Mouse (Mus musculus): ENCODE results near the gene Zfp821. TPM values are rescaled to one million over a fixed set of nuclear protein-coding genes. Genes with fewer than 3 reads are reported as not detected.

Zfp821 gene
- polyA plus RNA-seq, 1 experiment from 2014 or later = 23.7 TPM

DNA sequence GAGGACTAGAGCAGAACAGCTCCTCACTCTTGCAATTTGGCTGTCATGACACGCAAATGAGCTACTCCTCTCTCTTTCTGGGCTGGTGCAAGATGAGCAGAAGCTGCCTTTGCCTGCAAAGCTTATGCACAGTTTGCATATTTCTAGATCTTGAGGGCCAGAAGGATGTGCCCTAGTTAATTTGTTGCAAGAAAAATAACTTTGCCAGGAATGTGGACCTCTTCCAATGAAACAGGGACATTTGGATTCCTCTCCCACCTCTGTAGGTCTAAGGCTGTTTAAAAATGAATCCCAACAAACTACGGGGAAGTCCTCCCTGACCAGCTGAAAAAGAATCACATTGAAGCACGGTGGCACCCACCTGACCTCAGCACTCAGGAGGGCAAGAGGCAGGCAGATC, 19.8 kb downstream of the Zfp821 start:
- Histone ChIP-seq H3K4me3 (no peak overlapping the region), H3K27ac (no peak overlapping the region), H3K27me3 (no peaks in the 10 kb centered on the region), H3K4me1 (no peaks in the 10 kb centered on the region), H3K36me3 (peaks cover 90% of the 10 kb centered on the region), H3K9ac (no peak overlapping the region), H3K9me3 (no peaks in the 10 kb centered on the region), H3K4me2 (no peak overlapping the region)
- WGBS = 91% methylated on average over 3 of the region's 3 CpGs
- no peak for ATAC-seq (ENCODE audit: insufficient number of reproducible peaks, low FRiP score, low TSS enrichment, low read depth)

DNA sequence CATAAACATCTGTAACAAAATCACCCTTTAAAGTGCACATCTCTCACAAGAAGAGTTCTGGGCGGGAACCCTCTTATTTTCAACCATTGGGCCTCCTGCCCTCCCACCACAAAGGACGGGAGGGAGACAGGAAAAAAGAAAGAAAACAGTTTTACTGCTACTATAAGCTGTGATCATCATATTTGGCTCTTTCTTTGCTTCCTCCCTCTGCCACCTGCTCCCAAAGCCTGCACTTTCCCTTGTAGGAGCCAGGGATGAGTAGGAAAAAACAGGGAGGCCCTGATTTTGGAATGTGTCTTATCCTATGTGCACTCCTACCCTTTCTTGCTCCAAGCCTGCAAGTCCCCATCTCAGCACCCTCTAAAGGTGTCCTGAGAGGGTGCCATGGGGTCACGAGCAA, 25.7 kb downstream of the Zfp821 start:
- no peaks in the 10 kb centered on the region for H3K9me3 ChIP-seq
- no peak for ATAC-seq (ENCODE audit: insufficient number of reproducible peaks, low FRiP score, low TSS enrichment, low read depth)

DNA sequence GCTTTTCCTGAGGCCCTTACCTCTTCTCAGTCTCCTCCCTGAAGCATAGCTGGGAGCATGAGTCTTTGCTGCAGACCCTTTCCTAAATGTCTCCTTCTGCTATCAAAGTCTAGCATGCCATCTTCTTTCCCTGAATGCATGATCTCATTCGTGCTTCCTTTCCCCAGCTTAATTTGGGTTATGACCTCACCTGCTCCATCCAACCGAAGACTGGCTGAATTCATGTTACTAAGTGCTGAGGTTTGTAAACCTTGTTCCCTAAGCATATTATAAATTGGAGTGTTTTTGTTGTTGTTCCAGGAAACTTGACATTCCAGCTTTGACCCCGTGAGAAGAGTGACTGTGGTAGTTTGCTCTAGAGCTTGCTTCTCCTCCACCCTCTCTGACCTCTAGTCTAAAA, 28.7 kb downstream of the Zfp821 start:
- no peaks in the 10 kb centered on the region for H3K27me3 ChIP-seq
- no peak overlapping the region for H3K9ac ChIP-seq
- peaks cover 57% of the 10 kb centered on the region for H3K36me3 ChIP-seq
- no peak overlapping the region for H3K4me3 ChIP-seq
- peaks cover 9% of the 10 kb centered on the region; the same call in 1 of the 2 replicates for H3K4me1 ChIP-seq
- H3K4me2 ChIP-seq = no peak overlapping the region
- no peak overlapping the region for H3K27ac ChIP-seq
- no peaks in the 10 kb centered on the region for H3K9me3 ChIP-seq
- no peak for ATAC-seq (ENCODE audit: insufficient number of reproducible peaks, low FRiP score, low TSS enrichment, low read depth)
- 88% methylated on average over 3 of the region's 3 CpGs for WGBS

More for the DNA sequence above, 25.7 kb downstream of the Zfp821 start:
- H3K9ac ChIP-seq = no peak overlapping the region
- WGBS = 88% methylated on average over 3 of the region's 3 CpGs
- peaks cover 79% of the 10 kb centered on the region for H3K36me3 ChIP-seq
- no peak overlapping the region for H3K27ac ChIP-seq
- H3K27me3 ChIP-seq = no peaks in the 10 kb centered on the region
- no peak overlapping the region for H3K4me2 ChIP-seq
- H3K4me3 ChIP-seq = no peak overlapping the region
- H3K4me1 ChIP-seq = peaks cover 1% of the 10 kb centered on the region; the same call in 1 of the 2 replicates

DNA sequence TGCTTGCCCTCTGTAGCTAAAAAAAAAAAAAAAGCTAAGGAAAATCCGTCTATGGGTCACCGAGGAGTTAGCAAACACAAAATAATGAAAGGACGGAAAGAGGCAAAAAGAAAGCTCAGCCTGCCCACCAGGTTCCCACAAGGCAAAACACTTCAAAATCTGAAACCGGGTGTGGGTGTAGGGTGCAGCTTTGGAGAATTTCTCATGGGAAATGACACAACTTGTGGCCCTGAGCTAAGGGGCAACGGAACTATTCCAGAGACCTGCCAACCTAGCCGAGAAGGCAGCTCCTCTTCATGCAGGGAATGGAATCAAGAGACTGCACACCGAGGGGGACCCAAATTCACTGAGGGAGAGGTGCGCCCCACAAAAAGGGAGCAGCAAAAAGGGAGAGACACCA, 31.5 kb downstream of the Zfp821 start:
- ATAC-seq (ENCODE audit: insufficient number of reproducible peaks, low FRiP score, low TSS enrichment, low read depth) = no peak
- Histone ChIP-seq H3K27ac (peak overlapping the region; percentile 82; the same call in 1 of the 2 replicates), H3K36me3 (peaks cover 29% of the 10 kb centered on the region), H3K4me3 (peak overlapping the region; percentile 97), H3K9ac (peak overlapping the region; percentile 99), H3K4me2 (peak overlapping the region; percentile 67), H3K4me1 (peaks cover 9% of the 10 kb centered on the region; the same call in 1 of the 2 replicates), H3K27me3 (no peaks in the 10 kb centered on the region), H3K9me3 (no peaks in the 10 kb centered on the region)
- 6% methylated on average over 8 of the region's 8 CpGs for WGBS

DNA sequence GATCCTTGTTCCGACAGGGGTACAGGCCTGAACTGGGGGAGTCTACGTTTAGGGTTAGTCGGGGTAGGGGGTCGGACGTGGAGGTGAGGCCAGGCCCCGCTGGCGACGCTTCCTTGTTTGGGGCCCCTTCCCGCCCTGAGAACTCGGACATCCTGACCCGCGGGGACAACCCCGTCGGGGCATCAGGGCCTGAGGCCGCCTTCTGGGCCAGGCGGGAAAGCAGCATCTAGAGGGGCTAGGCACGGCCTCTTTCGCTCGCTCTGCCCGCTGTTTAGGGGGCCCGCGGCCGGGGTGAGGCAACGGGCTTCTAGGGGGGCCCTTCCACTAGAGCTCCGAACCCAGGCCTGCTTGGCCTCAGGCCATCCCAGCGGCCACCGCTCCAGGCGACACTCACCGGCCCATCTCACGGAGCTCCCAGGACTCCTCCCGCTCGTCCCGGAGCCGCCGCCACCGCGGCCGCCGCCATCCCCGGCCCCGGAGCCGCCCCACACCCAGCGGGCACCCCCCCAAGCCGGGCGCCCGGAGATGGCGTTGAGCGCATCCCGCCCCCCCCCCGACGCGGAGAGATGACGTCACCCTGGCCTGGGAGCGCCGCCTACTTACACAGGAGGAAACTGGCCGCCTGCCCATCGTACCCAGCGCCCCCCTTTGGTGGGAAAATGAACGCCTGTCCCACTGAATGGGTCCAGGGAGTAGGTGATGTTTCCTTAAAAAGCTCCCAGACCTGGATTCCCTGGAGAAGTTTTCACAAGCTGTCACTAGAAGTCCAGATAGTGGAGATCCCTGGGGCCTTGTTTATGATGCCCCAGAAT, 32.1 kb downstream of the Zfp821 start, which contains the start of gene Atxn1l:
Gene Atxn1l (minus strand): TSS at position 503 of the 812 bp plus-strand sequence.
- no peaks in the 10 kb centered on the region for H3K9me3 ChIP-seq
- peak within 1 kb of the TSS; percentile 67 for H3K4me2 ChIP-seq
- H3K4me3 ChIP-seq = peak within 1 kb of the TSS; percentile 97
- peak within 1 kb of the TSS; percentile 99 for H3K9ac ChIP-seq
- no peaks in the 10 kb centered on the region for H3K27me3 ChIP-seq
- peak within 1 kb of the TSS; percentile 82 for H3K27ac ChIP-seq
- ATAC-seq (ENCODE audit: insufficient number of reproducible peaks, low FRiP score, low TSS enrichment, low read depth) = peak; percentile 48; the same call in 1 of the 2 replicates
- peaks cover 9% of the 10 kb centered on the region; the same call in 1 of the 2 replicates for H3K4me1 ChIP-seq
- under 1% methylated on average over 50 of the region's 59 CpGs for WGBS
- H3K36me3 ChIP-seq = peaks cover 23% of the 10 kb centered on the region

DNA sequence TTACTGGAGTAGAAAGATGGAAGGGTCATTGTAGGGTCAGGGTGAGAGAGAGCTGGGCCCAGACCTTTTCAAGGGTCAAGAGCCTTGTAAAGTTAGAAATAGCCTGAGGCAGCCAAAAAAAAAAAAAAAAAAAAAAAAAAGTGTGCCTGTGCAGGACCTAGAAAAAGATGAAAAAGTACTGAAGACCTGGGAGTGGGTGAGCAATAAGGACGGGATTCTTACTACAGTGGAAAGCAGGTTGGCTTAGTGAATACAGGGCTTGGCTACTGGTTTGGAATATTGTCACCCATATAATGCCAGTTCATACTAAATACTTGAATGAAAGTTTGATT, 32.7 kb downstream of the Zfp821 start:
- 0 out of 2 replicates have a peak overlapping the region, but pooled peaks have one; percentile 82 for H3K27ac ChIP-seq
- H3K4me1 ChIP-seq = peaks cover 9% of the 10 kb centered on the region; the same call in 1 of the 2 replicates
- no peaks in the 10 kb centered on the region for H3K27me3 ChIP-seq
- peak overlapping the region; percentile 67 for H3K4me2 ChIP-seq
- H3K9me3 ChIP-seq = no peaks in the 10 kb centered on the region
- no peak overlapping the region for H3K9ac ChIP-seq
- H3K36me3 ChIP-seq = peaks cover 17% of the 10 kb centered on the region
- 60% methylated on average over 1 of the region's 1 CpGs for WGBS
- peak overlapping the region; percentile 97 for H3K4me3 ChIP-seq
- ATAC-seq (ENCODE audit: insufficient number of reproducible peaks, low FRiP score, low TSS enrichment, low read depth) = 0 out of 2 replicates have a peak, but pooled peaks have one; percentile 55

DNA sequence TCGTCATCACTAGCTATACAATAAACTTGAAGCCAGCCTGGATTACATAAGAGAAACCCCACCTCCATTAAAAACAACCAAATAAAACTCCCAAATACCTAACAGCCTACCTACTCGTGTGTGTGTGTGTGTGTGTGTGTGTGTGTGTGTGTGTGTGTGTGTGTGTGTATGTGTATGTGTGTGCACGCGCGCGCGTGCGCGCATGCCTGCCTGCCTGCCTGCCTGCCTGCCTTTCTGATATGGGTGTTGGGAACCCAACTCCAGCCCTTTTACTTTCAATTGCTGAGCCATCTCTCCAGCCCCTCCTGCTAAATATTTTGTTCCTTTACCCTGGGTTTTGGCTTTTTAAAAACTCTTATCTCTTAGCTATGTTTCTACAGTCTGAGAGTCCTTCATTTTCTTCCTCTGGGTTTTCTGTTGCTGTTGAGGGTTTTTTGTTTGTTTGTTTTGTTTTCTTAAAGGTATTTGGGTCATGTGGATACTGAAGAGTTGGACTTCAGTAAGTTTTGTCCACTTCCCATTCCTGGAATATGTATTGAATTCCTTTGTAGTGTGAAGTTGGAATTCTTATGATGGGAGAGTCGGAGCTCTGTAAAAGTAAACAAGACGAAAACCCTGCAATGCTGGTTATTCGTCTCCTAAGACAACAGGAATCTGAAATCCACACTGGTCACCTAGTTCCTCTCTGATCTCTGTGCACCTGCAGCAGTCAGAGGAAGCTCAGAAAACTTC, 42.3 kb downstream of the Zfp821 start:
- Histone ChIP-seq H3K9ac (no peak overlapping the region), H3K27ac (no peak overlapping the region), H3K9me3 (no peaks in the 10 kb centered on the region), H3K4me1 (no peaks in the 10 kb centered on the region), H3K36me3 (no peaks in the 10 kb centered on the region), H3K4me3 (no peak overlapping the region), H3K4me2 (no peak overlapping the region), H3K27me3 (no peaks in the 10 kb centered on the region)
- 83% methylated on average over 12 of the region's 12 CpGs for WGBS
- no peak for ATAC-seq (ENCODE audit: insufficient number of reproducible peaks, low FRiP score, low TSS enrichment, low read depth)

DNA sequence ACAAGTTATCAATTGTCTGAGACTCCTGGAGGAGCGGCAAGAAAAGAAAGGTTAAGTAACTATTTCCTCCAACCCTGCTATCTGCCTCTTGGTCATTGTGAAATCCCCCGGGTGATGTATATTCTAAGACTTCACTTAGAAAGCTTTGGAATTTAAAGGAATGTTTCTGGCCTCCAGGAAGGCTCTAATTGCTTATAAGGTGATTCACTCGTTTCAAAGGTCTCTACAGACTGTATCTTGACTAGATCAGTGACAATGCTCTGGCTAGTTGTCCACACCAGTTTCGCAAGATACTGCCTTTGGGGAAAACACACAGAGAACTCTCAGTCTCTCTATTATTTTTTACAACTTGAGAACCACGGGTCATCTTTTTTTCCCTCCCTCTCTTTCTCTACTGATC, 44.9 kb downstream of the Zfp821 start:
- H3K4me3 ChIP-seq = no peak overlapping the region
- no peak overlapping the region for H3K27ac ChIP-seq
- no peak overlapping the region for H3K9ac ChIP-seq
- H3K4me2 ChIP-seq = no peak overlapping the region
- 49% methylated on average over 5 of the region's 5 CpGs for WGBS
- no peaks in the 10 kb centered on the region for H3K4me1 ChIP-seq
- no peaks in the 10 kb centered on the region for H3K36me3 ChIP-seq
- H3K27me3 ChIP-seq = no peaks in the 10 kb centered on the region
- ATAC-seq (ENCODE audit: insufficient number of reproducible peaks, low FRiP score, low TSS enrichment, low read depth) = no peak
- no peaks in the 10 kb centered on the region for H3K9me3 ChIP-seq

DNA sequence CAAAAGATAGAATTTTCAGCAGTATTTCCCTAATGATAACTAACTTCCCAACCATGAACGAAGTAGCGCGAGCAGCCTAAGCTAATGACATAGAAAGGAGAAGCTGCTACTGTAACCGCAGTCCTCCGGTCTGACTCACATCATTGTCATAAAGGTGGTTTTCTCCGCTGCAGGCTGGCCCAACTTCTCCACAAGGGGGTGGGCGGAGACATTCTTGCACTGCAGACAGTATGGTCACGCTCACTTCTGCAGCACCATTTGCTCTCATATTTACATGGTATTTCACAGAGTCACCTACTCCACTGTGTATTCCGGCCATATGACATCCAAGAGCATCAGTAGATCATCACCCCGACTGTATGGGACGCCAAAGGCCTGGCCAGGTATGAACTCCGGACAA, 45.4 kb downstream of the Zfp821 start:
- Histone ChIP-seq H3K4me3 (no peak overlapping the region), H3K36me3 (no peaks in the 10 kb centered on the region), H3K4me1 (no peaks in the 10 kb centered on the region), H3K4me2 (no peak overlapping the region), H3K27me3 (no peaks in the 10 kb centered on the region), H3K9ac (no peak overlapping the region), H3K27ac (no peak overlapping the region), H3K9me3 (no peaks in the 10 kb centered on the region)
- WGBS = 69% methylated on average over 12 of the region's 12 CpGs
- no peak for ATAC-seq (ENCODE audit: insufficient number of reproducible peaks, low FRiP score, low TSS enrichment, low read depth)

DNA sequence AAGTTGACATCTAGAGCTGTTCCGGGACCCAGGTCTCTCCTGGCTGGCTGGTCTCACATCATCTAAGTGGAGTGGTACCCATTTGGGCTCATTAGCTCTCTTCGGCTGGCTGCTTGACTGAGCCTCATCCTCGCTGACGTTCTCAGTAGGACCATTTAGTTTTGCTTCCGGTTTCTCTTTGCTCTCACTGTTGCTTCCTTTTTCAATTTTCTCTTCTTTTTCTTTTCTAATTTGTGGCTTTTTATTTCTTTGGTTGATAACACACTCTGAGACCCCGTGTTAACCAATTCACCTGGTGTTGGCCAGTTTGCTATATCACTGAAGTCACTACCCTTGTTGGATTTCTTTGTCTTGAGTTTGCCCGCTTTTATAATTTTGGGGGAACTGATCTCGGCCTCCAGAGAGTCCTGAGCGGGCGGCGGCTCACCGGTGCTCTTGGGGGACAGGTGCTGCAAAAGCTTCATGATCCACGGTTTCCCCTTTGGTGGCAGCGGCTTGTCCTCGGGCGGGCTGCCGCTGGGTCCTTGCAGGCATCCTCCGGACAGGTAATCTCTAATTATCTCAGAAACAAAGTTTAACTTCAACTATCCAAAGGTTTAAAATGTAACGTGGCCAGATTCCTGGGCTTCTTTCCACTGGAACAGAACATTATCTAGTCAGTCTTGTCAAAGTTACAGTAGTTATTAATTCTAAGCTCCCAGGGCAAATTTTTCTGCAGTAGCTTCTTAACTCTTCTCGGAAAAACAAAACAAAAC, 46.6 kb downstream of the Zfp821 start:
- WGBS = 87% methylated on average over 20 of the region's 20 CpGs
- no peak for ATAC-seq (ENCODE audit: insufficient number of reproducible peaks, low FRiP score, low TSS enrichment, low read depth)
- no peak overlapping the region for H3K4me3 ChIP-seq

DNA sequence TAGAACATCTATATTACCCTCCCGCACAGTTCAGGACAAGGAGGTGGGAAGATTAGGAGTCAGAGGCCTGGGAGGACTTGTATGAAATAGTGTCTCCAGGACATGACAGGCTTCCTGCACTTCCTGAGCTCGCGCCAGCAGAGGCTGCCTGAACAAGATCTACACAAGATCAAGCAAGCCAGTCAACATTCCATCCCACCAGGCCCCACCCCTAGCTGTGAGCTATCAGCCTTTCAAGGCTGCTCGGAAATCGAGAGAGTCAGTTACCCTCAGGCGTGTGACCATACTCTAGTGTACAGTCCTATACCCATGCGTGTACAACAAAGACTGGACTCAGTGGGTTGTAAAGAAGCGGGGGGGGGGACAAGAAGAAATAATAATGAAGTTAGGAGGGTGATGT, 49.4 kb downstream of the Zfp821 start:
- no peak for ATAC-seq (ENCODE audit: insufficient number of reproducible peaks, low FRiP score, low TSS enrichment, low read depth)
- H3K27me3 ChIP-seq = no peaks in the 10 kb centered on the region
- H3K9me3 ChIP-seq = no peaks in the 10 kb centered on the region
- H3K36me3 ChIP-seq = no peaks in the 10 kb centered on the region
- no peak overlapping the region for H3K4me3 ChIP-seq
- H3K27ac ChIP-seq = no peak overlapping the region
- WGBS = 74% methylated on average over 8 of the region's 8 CpGs
- H3K4me2 ChIP-seq = no peak overlapping the region
- H3K4me1 ChIP-seq = no peaks in the 10 kb centered on the region
- no peak overlapping the region for H3K9ac ChIP-seq

More for the DNA sequence above, 46.6 kb downstream of the Zfp821 start:
- Histone ChIP-seq H3K9ac (no peak overlapping the region), H3K27ac (no peak overlapping the region), H3K36me3 (no peaks in the 10 kb centered on the region), H3K4me1 (no peaks in the 10 kb centered on the region), H3K4me2 (no peak overlapping the region), H3K9me3 (no peaks in the 10 kb centered on the region), H3K27me3 (no peaks in the 10 kb centered on the region)

All from limb, embryonic 15.5 days (tissue).